Mouse (Mus musculus) midbrain, embryonic 14.5 days (tissue): Measurements from ENCODE around the gene Ctbp2. TPM values are rescaled to one million over a fixed set of nuclear protein-coding genes. Genes with fewer than 3 reads are reported as not detected.
A peak's percentile ranks its signal among the peaks of the same experiment; 100 is the strongest.

Experiments used
- ATAC-seq: fragments of 200-750 bp; cut with Nextera tagmentation; 2 replicates; pipeline ENCODE4 v1.8.0; 2017; ENCODE audit warnings: moderate number of reproducible peaks, moderate library complexity; ENCODE audit not compliant: low FRiP score, low TSS enrichment
- DNase-seq: peaks from one replicate; pipeline ENCODE4 v3.0.0-alpha.2; 2015
- H3K27ac ChIP-seq: fragments of 300-500 bp; sonication (generic); replicated peaks from 2 replicates; pipeline ENCODE4 v1.5.1; 2014; ENCODE audit warnings: mild to moderate bottlenecking, low read depth, low read length, moderate library complexity
- H3K27me3 ChIP-seq: fragments of 300-500 bp; sonication (generic); 2 replicates; pipeline ENCODE4 v1.6.1; 2014; ENCODE audit warnings: low read length, control low read depth, mixed read lengths; ENCODE audit not compliant: control insufficient read depth, insufficient read depth
- H3K36me3 ChIP-seq: fragments of 300-500 bp; sonication (generic); 2 replicates; pipeline ENCODE4 v1.6.1; 2014; ENCODE audit warnings: low read length, control low read depth; ENCODE audit not compliant: control insufficient read depth, insufficient read depth
- H3K4me1 ChIP-seq: fragments of 300-500 bp; sonication (generic); 2 replicates; pipeline ENCODE4 v1.6.1; 2014; ENCODE audit warnings: mild to moderate bottlenecking, antibody characterized with exemption, low read length, control low read depth; ENCODE audit not compliant: control insufficient read depth, insufficient read depth
- H3K4me2 ChIP-seq: fragments of 300-500 bp; sonication (generic); 2 replicates; pipeline ENCODE4 v1.6.1; 2014; ENCODE audit warnings: mild to moderate bottlenecking, low read length, moderate library complexity
- H3K4me3 ChIP-seq: fragments of 300-500 bp; sonication (generic); replicated peaks from 2 replicates; pipeline ENCODE4 v1.5.1; 2014; ENCODE audit warnings: low read depth, low read length
- H3K9ac ChIP-seq: fragments of 300-500 bp; sonication (generic); replicated peaks from 2 replicates; pipeline ENCODE4 v1.6.1; 2014; ENCODE audit warnings: mild to moderate bottlenecking, low read length, moderate library complexity
- H3K9me3 ChIP-seq: fragments of 300-500 bp; sonication (generic); 2 replicates; pipeline ENCODE4 v1.6.1; 2016; ENCODE audit warnings: low read length, control low read depth, mixed read lengths; ENCODE audit not compliant: control insufficient read depth
- WGBS: fragments of 180-500 bp; shearing (Covaris S2); extraction: QIAGEN DNeasy Blood & Tissue Kit; methylation state at CpG from one replicate; pipeline ENCODE4 v1.1.7; 2014; 5-methylcytosine and 5-hydroxymethylcytosine counted together
- polyA plus RNA-seq: library from polyadenylated mRNA; unstranded; fragments of >200 nt; fragmentation: Nextera tagmentation; extraction: Ambion mirVana; gene quantifications from 2 replicates; pipeline ENCODE4 v1.2.1, GENCODE M21; 2014

Gene Ctbp2
- polyA plus RNA-seq, 1 experiment from 2014 or later, result 75.2 TPM

DNA sequence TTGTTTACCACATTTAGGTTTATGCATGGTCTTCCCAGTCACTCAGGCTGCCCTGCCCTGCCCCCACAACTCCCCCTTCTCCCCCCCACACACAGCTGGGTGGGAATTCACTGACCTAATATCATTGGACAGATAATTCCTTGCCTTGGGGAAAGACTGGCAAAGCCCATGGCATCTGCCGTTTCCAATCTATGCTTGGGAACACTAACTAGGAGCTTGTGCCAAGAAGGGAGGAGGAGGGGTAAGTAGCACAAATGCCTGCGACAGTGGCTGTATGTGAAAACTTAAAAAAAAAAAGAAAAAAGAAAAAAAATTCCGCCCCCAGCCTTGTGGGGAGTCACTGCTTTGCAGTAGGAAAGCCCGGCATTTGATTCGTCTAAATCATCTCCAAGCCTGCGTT is 57.4 kb downstream of the Ctbp2 start:
- 0 out of 2 replicates have a peak, but pooled peaks cover 6% of the 10 kb centered on the region for H3K36me3 ChIP-seq
- ATAC-seq (peak; percentile 53; the same call in 1 of the 2 replicates), DNase-seq (peak; percentile 76)
- H3K4me3 ChIP-seq, result no peak overlapping the region
- no peak overlapping the region for H3K4me2 ChIP-seq
- 13% methylated on average over 6 of the region's 6 CpGs for WGBS
- H3K9me3 ChIP-seq, result no peaks in the 10 kb centered on the region
- H3K27me3 ChIP-seq, result no peaks in the 10 kb centered on the region
- H3K9ac ChIP-seq, result no peak overlapping the region
- H3K4me1 ChIP-seq, result peaks cover 40% of the 10 kb centered on the region
- H3K27ac ChIP-seq, result 0 out of 2 replicates have a peak overlapping the region, but pooled peaks have one; percentile 49

DNA sequence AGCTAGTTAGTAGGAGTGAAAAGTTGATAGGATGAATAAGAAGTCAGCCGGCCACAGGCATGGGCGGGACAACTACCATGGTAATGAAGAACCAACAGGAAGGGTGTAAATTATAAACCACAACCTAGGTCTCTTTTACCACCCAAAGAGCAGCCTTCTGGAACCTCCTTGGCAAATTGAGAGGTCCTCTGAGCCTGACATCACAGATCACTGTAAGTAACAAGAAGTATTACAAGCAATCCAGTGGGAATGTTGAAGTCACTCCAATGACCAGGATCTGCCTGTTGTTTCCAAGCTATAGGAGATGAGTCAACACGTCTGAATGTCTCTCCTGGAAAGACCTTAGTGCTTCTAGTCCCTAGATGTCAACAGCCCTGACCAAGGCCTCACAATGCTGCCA is 62.1 kb downstream of the Ctbp2 start:
- no peak overlapping the region for H3K4me2 ChIP-seq
- no peak overlapping the region for H3K27ac ChIP-seq
- no peaks in the 10 kb centered on the region for H3K27me3 ChIP-seq
- no peak for ATAC-seq
- no peak overlapping the region for H3K9ac ChIP-seq
- no peak overlapping the region for H3K4me3 ChIP-seq
- no peaks in the 10 kb centered on the region; the same call in 1 of the 2 replicates for H3K36me3 ChIP-seq
- peaks cover 21% of the 10 kb centered on the region for H3K4me1 ChIP-seq
- WGBS, result 92% methylated on average over 3 of the region's 3 CpGs
- H3K9me3 ChIP-seq, result no peaks in the 10 kb centered on the region
- DNase-seq, result no peak

DNA sequence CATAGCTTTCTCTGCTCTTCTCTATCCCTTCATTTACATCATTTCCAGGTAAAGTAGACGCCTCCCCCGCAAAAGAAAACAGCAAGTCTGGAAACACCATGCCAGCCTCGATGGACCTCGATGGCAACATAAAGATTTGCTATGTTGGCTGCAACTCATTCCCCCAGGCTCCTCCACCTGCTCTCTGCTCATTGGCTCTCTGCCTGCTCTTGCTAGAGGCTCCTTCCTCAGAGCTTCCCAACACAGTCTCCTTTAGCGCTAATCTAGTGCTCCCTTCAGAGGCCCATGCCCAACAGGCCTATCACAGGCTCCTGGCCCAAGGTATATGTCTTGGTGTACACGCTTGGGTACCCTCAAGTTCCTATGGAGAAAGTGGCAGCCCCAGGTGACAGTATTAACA is 64.0 kb downstream of the Ctbp2 start:
- no peak overlapping the region for H3K27ac ChIP-seq
- ATAC-seq, result no peak

DNA sequence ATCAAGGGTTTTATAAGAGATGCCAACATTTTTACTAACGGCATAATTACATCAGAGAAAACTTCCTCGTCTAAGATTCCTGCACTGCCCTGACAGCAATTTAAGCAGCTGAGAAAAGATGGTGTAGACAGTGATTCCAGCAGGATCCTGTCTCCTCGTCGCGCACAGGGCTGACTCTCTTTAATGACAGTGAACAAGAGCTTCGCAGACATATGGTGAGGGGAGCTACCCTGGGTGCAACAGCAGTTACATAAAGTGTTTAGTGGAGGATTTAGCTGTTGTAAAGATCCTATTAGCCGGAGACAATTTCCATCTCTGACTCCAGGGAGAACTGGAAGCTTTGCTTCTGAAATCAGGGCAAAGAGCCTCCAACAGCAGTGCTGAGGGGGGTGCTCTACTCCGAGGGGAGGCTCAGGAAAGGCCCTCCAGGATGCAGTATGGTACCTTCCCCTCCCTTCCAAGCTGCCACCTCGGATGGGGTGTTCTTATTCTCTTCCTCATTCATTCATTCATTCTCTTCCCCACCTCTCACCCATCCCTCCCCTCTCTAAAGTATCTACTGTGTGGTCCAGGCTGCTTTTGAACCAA is 64.5 kb downstream of the Ctbp2 start:
- ATAC-seq (no peak), DNase-seq (no peak)
- Histone ChIP-seq H3K9me3 (no peaks in the 10 kb centered on the region), H3K4me3 (no peak overlapping the region), H3K27me3 (no peaks in the 10 kb centered on the region), H3K27ac (no peak overlapping the region; the same call in 1 of the 2 replicates), H3K4me2 (no peak overlapping the region), H3K36me3 (no peaks in the 10 kb centered on the region; the same call in 1 of the 2 replicates), H3K4me1 (peaks cover 11% of the 10 kb centered on the region; the same call in 1 of the 2 replicates), H3K9ac (no peak overlapping the region)
- WGBS, result 60% methylated on average over 9 of the region's 9 CpGs

More for the DNA sequence above, 64.0 kb downstream of the Ctbp2 start:
- H3K9me3 ChIP-seq, result no peaks in the 10 kb centered on the region
- 88% methylated on average over 6 of the region's 6 CpGs for WGBS
- no peak overlapping the region for H3K4me3 ChIP-seq
- DNase-seq, result no peak
- H3K4me2 ChIP-seq, result no peak overlapping the region
- H3K36me3 ChIP-seq, result no peaks in the 10 kb centered on the region; the same call in 1 of the 2 replicates
- peaks cover 11% of the 10 kb centered on the region; the same call in 1 of the 2 replicates for H3K4me1 ChIP-seq
- H3K27me3 ChIP-seq, result no peaks in the 10 kb centered on the region
- H3K9ac ChIP-seq, result no peak overlapping the region

DNA sequence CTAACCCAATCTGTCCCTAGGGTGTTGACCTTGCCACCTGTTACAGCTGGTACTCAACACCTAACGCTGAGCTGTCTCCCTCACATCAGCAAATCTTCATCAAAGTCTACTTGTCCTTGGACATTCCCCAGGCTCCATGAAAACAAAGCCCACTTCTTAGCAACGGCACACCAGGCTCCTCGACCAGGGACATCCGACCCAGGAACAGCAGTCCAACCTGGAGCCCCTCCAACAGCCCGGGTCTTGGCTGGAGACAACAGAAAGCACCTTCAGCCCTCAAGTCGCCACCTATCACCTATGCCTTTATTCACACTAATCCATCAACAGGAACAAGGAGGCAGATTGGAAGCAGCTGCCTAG is 65.0 kb downstream of the Ctbp2 start:
- no peak for DNase-seq
- no peak overlapping the region for H3K4me2 ChIP-seq

DNA sequence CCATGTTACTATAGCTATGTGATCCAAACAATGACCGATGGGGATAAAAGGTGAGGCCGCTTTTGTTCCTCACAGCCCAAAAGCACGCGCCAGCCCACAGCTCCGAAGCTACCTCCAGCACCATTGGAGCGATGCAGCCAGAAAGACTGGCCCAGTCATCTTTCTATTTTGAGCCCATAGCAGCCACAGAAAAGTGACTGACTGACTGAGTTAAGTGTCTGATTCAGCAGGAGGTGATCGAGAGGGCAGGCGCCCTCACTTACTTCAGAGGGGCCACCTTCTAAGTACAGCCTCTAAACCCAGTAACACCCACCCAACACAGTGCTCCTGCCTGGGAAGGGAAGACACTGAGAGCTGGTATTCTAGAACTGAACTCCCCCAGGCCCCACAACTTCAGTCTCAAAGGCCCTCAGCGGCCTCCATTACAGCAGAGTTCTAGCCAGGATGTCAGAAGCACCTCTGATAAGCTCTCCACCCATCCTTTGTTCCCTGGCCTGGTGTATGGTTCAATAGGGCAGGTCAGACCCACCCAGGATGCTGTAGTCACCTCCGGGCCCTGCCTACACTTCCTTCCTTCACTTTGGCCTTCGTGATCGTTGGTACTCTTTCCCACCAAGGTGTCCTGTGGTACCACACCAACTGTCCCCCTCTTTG is 65.5 kb downstream of the Ctbp2 start:
- H3K9ac ChIP-seq, result no peak overlapping the region
- H3K9me3 ChIP-seq, result no peaks in the 10 kb centered on the region
- H3K4me2 ChIP-seq, result no peak overlapping the region
- ATAC-seq (no peak), DNase-seq (no peak)
- no peaks in the 10 kb centered on the region; the same call in 1 of the 2 replicates for H3K36me3 ChIP-seq
- no peaks in the 10 kb centered on the region for H3K27me3 ChIP-seq
- WGBS, result 94% methylated on average over 12 of the region's 12 CpGs
- H3K27ac ChIP-seq, result no peak overlapping the region
- H3K4me1 ChIP-seq, result peaks cover 16% of the 10 kb centered on the region; the same call in 1 of the 2 replicates
- no peak overlapping the region for H3K4me3 ChIP-seq

More for the DNA sequence above, 65.0 kb downstream of the Ctbp2 start:
- no peak for ATAC-seq
- Histone ChIP-seq H3K27me3 (no peaks in the 10 kb centered on the region), H3K9ac (no peak overlapping the region), H3K4me3 (no peak overlapping the region), H3K4me1 (peaks cover 13% of the 10 kb centered on the region; the same call in 1 of the 2 replicates), H3K27ac (no peak overlapping the region), H3K9me3 (no peaks in the 10 kb centered on the region), H3K36me3 (no peaks in the 10 kb centered on the region; the same call in 1 of the 2 replicates)
- 83% methylated on average over 6 of the region's 6 CpGs for WGBS

DNA sequence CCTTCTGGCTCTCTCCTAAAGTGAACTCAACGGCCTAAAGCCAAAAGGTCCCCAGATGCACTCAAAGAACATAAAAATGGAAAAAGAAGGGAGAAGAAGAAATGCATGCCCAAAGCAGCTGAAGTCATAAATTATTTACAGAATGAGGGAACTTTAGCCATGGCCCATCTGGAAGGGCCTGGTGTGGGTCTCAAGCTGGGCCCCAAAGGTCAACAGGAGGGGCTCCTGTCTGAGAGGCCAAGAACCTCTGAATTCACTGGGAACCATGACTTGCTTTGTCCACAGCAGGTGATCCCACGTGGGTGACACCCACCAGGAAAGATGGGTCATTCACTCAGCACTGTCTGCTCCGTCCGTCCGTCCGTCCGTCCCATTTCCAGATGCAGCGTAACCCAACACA is 67.2 kb downstream of the Ctbp2 start:
- Histone ChIP-seq H3K9ac (no peak overlapping the region), H3K9me3 (no peaks in the 10 kb centered on the region), H3K27me3 (no peaks in the 10 kb centered on the region), H3K4me2 (no peak overlapping the region), H3K4me3 (no peak overlapping the region), H3K27ac (no peak overlapping the region), H3K4me1 (peaks cover 16% of the 10 kb centered on the region; the same call in 1 of the 2 replicates), H3K36me3 (no peaks in the 10 kb centered on the region; the same call in 1 of the 2 replicates)
- 93% methylated on average over 8 of the region's 8 CpGs for WGBS
- ATAC-seq (no peak), DNase-seq (no peak)

DNA sequence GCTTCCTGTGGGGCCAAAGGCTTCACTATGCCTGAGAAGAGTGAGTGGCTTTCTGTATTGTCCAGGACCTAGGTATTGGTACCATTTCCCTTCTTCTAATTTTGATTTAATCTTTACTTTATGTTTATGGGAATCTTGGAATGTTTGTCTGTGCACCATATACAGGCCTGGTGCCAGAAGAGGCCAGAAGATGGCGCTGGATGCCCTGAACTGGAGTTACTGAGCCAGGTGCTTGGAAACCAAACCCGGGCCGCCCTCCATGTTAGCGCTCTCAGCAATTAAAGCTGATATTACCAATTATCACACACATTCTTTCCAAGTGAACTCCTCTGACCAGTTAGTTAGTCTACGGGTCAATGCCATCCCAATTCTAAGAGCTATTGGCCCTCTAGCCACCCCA is 69.7 kb downstream of the Ctbp2 start:
- H3K9ac ChIP-seq, result no peak overlapping the region
- DNase-seq (no peak), ATAC-seq (no peak)
- no peak overlapping the region for H3K27ac ChIP-seq
- H3K4me2 ChIP-seq, result no peak overlapping the region
- H3K4me3 ChIP-seq, result no peak overlapping the region
- no peaks in the 10 kb centered on the region for H3K9me3 ChIP-seq
- H3K4me1 ChIP-seq, result peaks cover 7% of the 10 kb centered on the region; the same call in 1 of the 2 replicates
- WGBS, result 96% methylated on average over 5 of the region's 5 CpGs
- H3K27me3 ChIP-seq, result no peaks in the 10 kb centered on the region
- H3K36me3 ChIP-seq, result peaks cover 3% of the 10 kb centered on the region

DNA sequence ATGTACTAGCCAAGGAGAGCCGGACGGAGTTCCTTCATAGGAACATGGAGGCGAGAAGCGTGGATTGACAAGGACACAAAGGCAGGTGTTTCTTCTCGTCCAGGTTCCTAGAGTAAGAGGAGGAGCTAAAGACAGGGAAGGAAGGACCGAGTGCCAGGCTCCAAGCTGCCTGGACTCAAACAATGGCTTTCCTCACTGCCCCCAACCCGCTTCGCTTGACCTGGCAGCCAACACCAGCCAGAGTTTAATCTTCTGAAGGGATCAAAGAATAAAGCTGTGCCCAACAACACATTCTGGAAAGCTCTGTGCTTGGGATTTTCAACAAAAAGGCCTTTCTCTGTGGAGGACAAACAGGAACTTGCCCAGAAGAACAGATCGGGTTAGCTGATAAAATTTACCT is 70.4 kb downstream of the Ctbp2 start:
- whole genome bisulfite sequencing, result 57% methylated on average over 9 of the region's 9 CpGs
- ATAC-seq (no peak), DNase-seq (no peak)
- Histone ChIP-seq H3K9ac (no peak overlapping the region), H3K4me3 (no peak overlapping the region), H3K27ac (no peak overlapping the region), H3K27me3 (no peaks in the 10 kb centered on the region), H3K4me2 (no peak overlapping the region), H3K9me3 (no peaks in the 10 kb centered on the region), H3K36me3 (peaks cover 3% of the 10 kb centered on the region), H3K4me1 (peaks cover 5% of the 10 kb centered on the region; the same call in 1 of the 2 replicates)
